Mouse (Mus musculus): ENCODE data around the gene Srpr. TPM values are rescaled to one million over a fixed set of nuclear protein-coding genes. Genes with fewer than 3 reads are reported as not detected.

The Srpr gene
- polyA plus RNA-seq, 1 experiment, result 96.9 TPM

DNA sequence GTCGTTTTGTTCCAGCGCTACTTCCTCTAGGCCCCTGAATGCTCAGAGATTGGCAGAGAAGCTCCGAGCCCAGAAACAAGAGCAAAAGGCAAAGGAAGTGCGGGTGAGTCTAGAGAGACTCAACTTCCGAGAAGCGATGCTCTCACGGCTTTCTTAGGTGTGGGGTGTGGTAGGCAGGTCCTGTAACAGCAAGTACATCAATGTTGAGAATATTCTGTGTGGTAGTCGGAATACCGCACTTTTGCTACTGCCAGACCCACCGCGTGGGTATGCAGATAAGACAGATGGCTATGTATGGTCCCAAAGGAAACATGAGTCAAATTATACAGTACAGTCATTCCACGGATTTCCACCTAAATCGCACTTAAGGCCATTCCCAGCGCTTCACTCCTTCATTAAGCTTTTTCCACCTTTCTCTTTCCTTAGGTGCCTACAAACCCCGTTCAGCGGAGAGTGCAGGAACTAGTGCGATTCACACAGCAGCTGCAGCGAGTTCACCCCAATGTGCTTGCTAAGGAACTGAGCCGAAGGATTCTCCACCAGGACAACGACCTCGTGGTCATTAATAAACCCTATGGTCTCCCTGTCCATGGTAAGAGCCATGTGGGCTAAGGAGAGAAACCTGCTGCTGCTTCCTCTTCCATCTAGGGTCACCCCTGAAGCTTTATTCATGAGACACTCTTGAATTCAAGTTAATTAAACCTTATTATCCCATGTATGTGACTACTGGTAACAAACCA is 68.2 kb downstream of the Srpr start:
- H3K4me3 ChIP-seq (ENCODE audit: low read depth, low read length), result peak overlapping the region; percentile 94
- H3K4me1 ChIP-seq (ENCODE audit: control insufficient read depth, insufficient read depth, low read length), result no peaks in the 10 kb centered on the region
- peaks cover 11% of the 10 kb centered on the region for H3K36me3 ChIP-seq (ENCODE audit: control insufficient read depth, insufficient read depth, low read length, poor library complexity, severe bottlenecking)
- no peak overlapping the region for H3K27ac ChIP-seq (ENCODE audit: insufficient read depth, low read length)
- no peaks in the 10 kb centered on the region for H3K27me3 ChIP-seq (ENCODE audit: control insufficient read depth, insufficient read depth, low read length, poor library complexity, severe bottlenecking)
- peak overlapping the region; percentile 71 for H3K9ac ChIP-seq (ENCODE audit: low read depth, poor library complexity, severe bottlenecking)
- no peak for TF ChIP-seq EP300 (IDR thresholded peaks at IDR 0.05; ENCODE audit: insufficient read depth, low read depth, low read length)
- TF ChIP-seq CTCF (IDR thresholded peaks at IDR 0.05; ENCODE audit: low read depth, low read length), result no peak
- TF ChIP-seq POLR2A (IDR thresholded peaks at IDR 0.05; ENCODE audit: insufficient read depth, low read length), result no peak
- H3K9me3 ChIP-seq (replicated peaks; ENCODE audit: control insufficient read depth, insufficient read depth, low read length, poor library complexity, severe bottlenecking), result no peaks in the 10 kb centered on the region

DNA sequence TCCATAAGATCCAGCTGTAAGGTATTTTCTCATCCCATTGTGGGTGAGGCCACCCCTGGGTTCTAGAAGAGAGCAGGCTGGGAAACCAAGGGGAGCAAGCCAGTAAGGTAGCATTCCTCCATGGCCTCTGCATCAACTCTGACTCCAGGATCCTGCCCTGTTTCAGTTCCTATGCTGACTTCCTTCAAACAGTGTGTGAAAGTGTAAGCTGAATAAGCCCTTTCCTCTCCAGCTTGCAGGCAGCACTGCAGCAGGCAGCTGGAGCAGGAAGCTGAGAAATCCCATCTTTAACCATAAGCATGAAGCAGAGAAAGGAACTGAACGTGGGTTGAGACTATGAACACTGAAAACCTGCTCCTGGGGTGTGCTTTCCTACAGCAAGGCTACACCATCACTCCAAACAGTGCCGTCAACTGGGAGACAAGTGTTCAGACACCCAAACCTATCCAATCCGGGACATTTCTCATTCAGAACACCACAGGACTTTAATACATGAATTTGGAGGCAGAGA is 77.9 kb downstream of the Srpr start:
- no peaks in the 10 kb centered on the region for H3K27me3 ChIP-seq (ENCODE audit: control insufficient read depth, insufficient read depth, low read length, poor library complexity, severe bottlenecking)
- TF ChIP-seq POLR2A (IDR thresholded peaks at IDR 0.05; ENCODE audit: insufficient read depth, low read length) (no peak), EP300 (IDR thresholded peaks at IDR 0.05; ENCODE audit: insufficient read depth, low read depth, low read length) (no peak), CTCF (IDR thresholded peaks at IDR 0.05; ENCODE audit: low read depth, low read length) (no peak)
- H3K9ac ChIP-seq (ENCODE audit: low read depth, poor library complexity, severe bottlenecking), result no peak overlapping the region
- no peak overlapping the region for H3K27ac ChIP-seq (ENCODE audit: insufficient read depth, low read length)
- no peak overlapping the region for H3K4me3 ChIP-seq (ENCODE audit: low read depth, low read length)
- peaks cover 14% of the 10 kb centered on the region for H3K36me3 ChIP-seq (ENCODE audit: control insufficient read depth, insufficient read depth, low read length, poor library complexity, severe bottlenecking)
- no peaks in the 10 kb centered on the region for H3K9me3 ChIP-seq (replicated peaks; ENCODE audit: control insufficient read depth, insufficient read depth, low read length, poor library complexity, severe bottlenecking)
- H3K4me1 ChIP-seq (ENCODE audit: control insufficient read depth, insufficient read depth, low read length), result no peaks in the 10 kb centered on the region

DNA sequence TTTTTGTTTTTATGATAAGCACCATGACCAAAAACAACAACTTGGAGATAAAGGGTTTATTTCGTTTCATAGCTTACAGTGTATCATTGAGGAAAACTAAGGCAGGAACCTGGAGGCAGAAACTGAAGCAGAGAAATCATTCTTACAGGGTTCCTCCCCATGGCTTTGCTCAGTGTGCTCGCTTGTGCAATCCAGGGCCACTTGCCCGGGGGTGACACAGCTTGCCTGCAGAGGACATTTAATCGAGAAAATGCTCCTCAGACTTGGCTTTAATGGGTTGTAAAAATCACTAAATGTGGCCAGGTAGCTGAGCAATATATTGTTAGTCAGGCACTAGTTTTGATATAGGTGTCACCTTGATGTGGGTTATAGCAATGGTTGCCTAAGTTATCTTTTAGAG is 78.5 kb downstream of the Srpr start:
- H3K36me3 ChIP-seq (ENCODE audit: control insufficient read depth, insufficient read depth, low read length, poor library complexity, severe bottlenecking), result peaks cover 11% of the 10 kb centered on the region

DNA sequence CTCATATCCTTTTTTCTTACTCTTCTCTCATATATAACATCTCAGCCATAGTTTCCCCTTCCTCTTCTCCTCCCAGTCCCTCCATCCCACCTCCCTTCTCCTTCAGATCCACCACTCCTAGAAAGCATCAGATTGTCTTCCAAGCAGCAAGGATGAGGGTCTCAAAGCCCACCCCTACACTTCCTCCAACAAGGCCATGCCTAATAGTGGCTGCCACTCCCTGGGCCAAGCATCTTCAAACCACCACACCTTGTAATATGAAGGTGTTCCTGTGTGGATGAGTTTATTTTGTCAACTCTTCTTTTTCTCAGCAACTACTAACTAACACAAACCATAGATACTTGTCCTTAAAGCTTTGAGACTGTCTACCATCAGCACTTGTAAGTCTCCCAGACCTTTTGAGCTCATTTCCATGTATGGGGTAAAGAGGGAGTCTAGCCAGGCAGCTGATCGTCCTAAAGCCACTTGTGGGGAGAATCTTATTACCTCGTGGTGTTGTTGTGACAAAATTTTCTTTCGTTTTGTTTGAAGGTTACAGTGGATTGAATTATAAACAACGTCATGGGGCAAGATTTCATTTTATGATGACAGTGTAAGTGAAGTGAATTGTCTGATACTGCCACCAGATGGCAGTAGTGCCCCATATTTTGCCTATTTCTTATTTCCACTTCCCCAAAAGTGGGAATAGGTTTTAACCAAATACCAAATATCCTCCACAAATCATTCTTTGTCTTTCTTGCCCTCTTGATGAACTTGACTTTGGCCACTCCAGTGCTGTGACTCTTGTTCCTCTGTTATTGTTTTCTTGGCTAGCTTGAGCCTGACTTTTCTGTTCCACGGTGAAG is 82.3 kb downstream of the Srpr start:
- Histone ChIP-seq H3K27ac (ENCODE audit: insufficient read depth, low read length) (no peak overlapping the region), H3K36me3 (ENCODE audit: control insufficient read depth, insufficient read depth, low read length, poor library complexity, severe bottlenecking) (no peaks in the 10 kb centered on the region), H3K9ac (ENCODE audit: low read depth, poor library complexity, severe bottlenecking) (no peak overlapping the region), H3K27me3 (ENCODE audit: control insufficient read depth, insufficient read depth, low read length, poor library complexity, severe bottlenecking) (no peaks in the 10 kb centered on the region), H3K4me3 (ENCODE audit: low read depth, low read length) (no peak overlapping the region), H3K4me1 (ENCODE audit: control insufficient read depth, insufficient read depth, low read length) (no peaks in the 10 kb centered on the region), H3K9me3 (replicated peaks; ENCODE audit: control insufficient read depth, insufficient read depth, low read length, poor library complexity, severe bottlenecking) (no peaks in the 10 kb centered on the region)
- no peak for TF ChIP-seq EP300 (IDR thresholded peaks at IDR 0.05; ENCODE audit: insufficient read depth, low read depth, low read length)
- no peak for TF ChIP-seq POLR2A (IDR thresholded peaks at IDR 0.05; ENCODE audit: insufficient read depth, low read length)
- TF ChIP-seq CTCF (IDR thresholded peaks at IDR 0.05; ENCODE audit: low read depth, low read length), result peak; percentile 19

More for the DNA sequence above, 78.5 kb downstream of the Srpr start:
- no peaks in the 10 kb centered on the region for H3K9me3 ChIP-seq (replicated peaks; ENCODE audit: control insufficient read depth, insufficient read depth, low read length, poor library complexity, severe bottlenecking)
- H3K9ac ChIP-seq (ENCODE audit: low read depth, poor library complexity, severe bottlenecking), result no peak overlapping the region
- no peaks in the 10 kb centered on the region for H3K4me1 ChIP-seq (ENCODE audit: control insufficient read depth, insufficient read depth, low read length)
- no peak overlapping the region for H3K27ac ChIP-seq (ENCODE audit: insufficient read depth, low read length)
- no peaks in the 10 kb centered on the region for H3K27me3 ChIP-seq (ENCODE audit: control insufficient read depth, insufficient read depth, low read length, poor library complexity, severe bottlenecking)
- no peak overlapping the region for H3K4me3 ChIP-seq (ENCODE audit: low read depth, low read length)
- no peak for TF ChIP-seq EP300 (IDR thresholded peaks at IDR 0.05; ENCODE audit: insufficient read depth, low read depth, low read length)
- no peak for TF ChIP-seq POLR2A (IDR thresholded peaks at IDR 0.05; ENCODE audit: insufficient read depth, low read length)
- no peak for TF ChIP-seq CTCF (IDR thresholded peaks at IDR 0.05; ENCODE audit: low read depth, low read length)

DNA sequence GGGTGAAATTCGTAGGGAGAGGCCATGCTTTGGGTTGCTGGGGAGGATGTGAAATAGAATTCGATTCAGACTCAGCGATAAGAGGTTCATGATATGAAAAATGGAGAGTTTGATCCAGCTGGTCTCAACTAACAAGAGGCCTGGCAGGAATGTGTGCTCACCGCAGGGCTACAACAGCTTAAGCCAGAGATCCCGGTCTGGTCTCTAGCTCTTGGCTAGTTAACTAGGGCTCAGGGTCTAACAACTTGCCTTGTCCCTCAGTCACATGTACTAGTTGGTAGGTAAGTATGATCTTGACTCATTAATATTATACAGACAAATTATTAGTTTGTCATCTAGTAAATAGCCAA is 82.9 kb downstream of the Srpr start:
- Histone ChIP-seq H3K36me3 (ENCODE audit: control insufficient read depth, insufficient read depth, low read length, poor library complexity, severe bottlenecking) (no peaks in the 10 kb centered on the region), H3K27ac (ENCODE audit: insufficient read depth, low read length) (no peak overlapping the region), H3K9me3 (replicated peaks; ENCODE audit: control insufficient read depth, insufficient read depth, low read length, poor library complexity, severe bottlenecking) (no peaks in the 10 kb centered on the region), H3K4me1 (ENCODE audit: control insufficient read depth, insufficient read depth, low read length) (no peaks in the 10 kb centered on the region), H3K4me3 (ENCODE audit: low read depth, low read length) (no peak overlapping the region), H3K27me3 (ENCODE audit: control insufficient read depth, insufficient read depth, low read length, poor library complexity, severe bottlenecking) (no peaks in the 10 kb centered on the region), H3K9ac (ENCODE audit: low read depth, poor library complexity, severe bottlenecking) (no peak overlapping the region)
- TF ChIP-seq EP300 (IDR thresholded peaks at IDR 0.05; ENCODE audit: insufficient read depth, low read depth, low read length) (no peak), CTCF (IDR thresholded peaks at IDR 0.05; ENCODE audit: low read depth, low read length) (no peak), POLR2A (IDR thresholded peaks at IDR 0.05; ENCODE audit: insufficient read depth, low read length) (no peak)

Measured in ES-Bruce4 (cell line).